In genomic region chr5:134668495-134668894, GRCm38 (mm10) we compare ENCODE assay signal across 8 mouse cellular contexts. TPM values are rescaled to one million over a fixed set of nuclear protein-coding genes. Genes with fewer than 3 reads are reported as not detected.
DNase-seq lines count a peak whose midpoint lies in the region; ATAC-seq and TF ChIP-seq lines count a peak whose summit lies in the region.

No protein-coding gene starts in this region.

- H3K4me2 ChIP-seq in liver, embryonic 11.5 days, result no peak overlapping the region
- no peak overlapping the region for H3K4me2 ChIP-seq in limb, embryonic 14.5 days (replicated peaks; ENCODE audit: low read depth, low read length, severe bottlenecking)

- no peak overlapping the region for H3K4me3 ChIP-seq in liver, adult 2 months (ENCODE audit: insufficient read depth, low read depth, low read length)
- no peak overlapping the region for H3K4me3 ChIP-seq in liver, embryonic 11.5 days (ENCODE audit: low read depth, low read length)
- 0 out of 2 replicates have a peak overlapping the region, but pooled peaks have one; percentile 13 for H3K4me3 ChIP-seq in embryonic facial prominence, embryonic 10.5 days
- no peak overlapping the region for H3K4me3 ChIP-seq in limb, embryonic 14.5 days (replicated peaks; ENCODE audit: low read length)

- no peaks in the 10 kb centered on the region for H3K36me3 ChIP-seq in liver, adult 2 months (ENCODE audit: control insufficient read depth, insufficient read depth, low read length)
- peaks cover 2% of the 10 kb centered on the region; the same call in 1 of the 2 replicates for H3K36me3 ChIP-seq in liver, embryonic 11.5 days (ENCODE audit: control insufficient read depth, insufficient read depth, low read length)
- H3K36me3 ChIP-seq in embryonic facial prominence, embryonic 10.5 days (replicated peaks), result peaks cover 85% of the 10 kb centered on the region
- H3K36me3 ChIP-seq in limb, embryonic 14.5 days (ENCODE audit: control insufficient read depth, insufficient read depth, low read length), result peaks cover 76% of the 10 kb centered on the region

- H3K4me1 ChIP-seq in liver, adult 2 months (ENCODE audit: control insufficient read depth, insufficient read depth, low read length), result no peaks in the 10 kb centered on the region
- H3K4me1 ChIP-seq in liver, embryonic 11.5 days (replicated peaks; ENCODE audit: control insufficient read depth, insufficient read depth, low read length), result no peaks in the 10 kb centered on the region
- peaks cover 13% of the 10 kb centered on the region; the same call in 1 of the 2 replicates for H3K4me1 ChIP-seq in embryonic facial prominence, embryonic 10.5 days
- no peaks in the 10 kb centered on the region for H3K4me1 ChIP-seq in limb, embryonic 14.5 days (ENCODE audit: control insufficient read depth, insufficient read depth, low read length)

- H3K9ac ChIP-seq in liver, adult 2 months (ENCODE audit: low read depth, low read length), result no peak overlapping the region
- no peak overlapping the region for H3K9ac ChIP-seq in liver, embryonic 11.5 days (ENCODE audit: low read depth, low read length)
- no peak overlapping the region for H3K9ac ChIP-seq in limb, embryonic 14.5 days (ENCODE audit: low read depth, low read length, severe bottlenecking)

- DNase-seq in adrenal gland, adult (ENCODE audit: inconsistent age in 2 of 2, low spot score in 1 of 2), result peak; percentile 18 to 64
- no peak for DNase-seq in adrenal gland, adult 8-10 months
- DNase-seq in liver, adult 2 months (ENCODE audit: extremely low read depth, low read depth, low spot score), result peak; percentile 24
- no peak for DNase-seq in liver, embryonic 11.5 days (ENCODE audit: low spot score)
- peak; percentile 72 for DNase-seq in embryonic facial prominence, embryonic 10.5 days (ENCODE audit: low spot score)
- no peak for DNase-seq in limb, embryonic 14.5 days (ENCODE audit: low spot score)
- peak; percentile 62 for DNase-seq in testis, postnatal 10 days (ENCODE audit: low spot score)

- no peak for ATAC-seq in liver, embryonic 11.5 days (replicated peaks; ENCODE audit: low FRiP score)
- 0 out of 2 replicates have a peak, but pooled peaks have one; percentile 36 for ATAC-seq in limb, embryonic 14.5 days (ENCODE audit: low FRiP score, low read depth)
- ATAC-seq in cerebellum, adult (ENCODE audit: insufficient number of reproducible peaks, low FRiP score, low TSS enrichment), result no peak

- TF ChIP-seq POLR2A in liver, adult 2 months (IDR thresholded peaks at IDR 0.05; ENCODE audit: extremely low read depth, insufficient read depth, low read length), result no peak
- no peak for TF ChIP-seq POLR2A in limb, embryonic 14.5 days (IDR thresholded peaks at IDR 0.05; ENCODE audit: borderline replicate concordance, extremely low read depth, insufficient read depth, insufficient read length)

- no peaks in the 10 kb centered on the region for H3K27me3 ChIP-seq in liver, adult 2 months (ENCODE audit: control insufficient read depth, insufficient read depth, low read length)
- H3K27me3 ChIP-seq in liver, embryonic 11.5 days (replicated peaks; ENCODE audit: control insufficient read depth, insufficient read depth, low read length), result no peaks in the 10 kb centered on the region
- H3K27me3 ChIP-seq in embryonic facial prominence, embryonic 10.5 days (replicated peaks; ENCODE audit: low read depth, poor library complexity, severe bottlenecking), result no peaks in the 10 kb centered on the region
- H3K27me3 ChIP-seq in limb, embryonic 14.5 days (ENCODE audit: control insufficient read depth, insufficient read depth, low read length), result no peaks in the 10 kb centered on the region

- no peaks in the 10 kb centered on the region for H3K9me3 ChIP-seq in liver, embryonic 11.5 days (ENCODE audit: control insufficient read depth, low read length)
- H3K9me3 ChIP-seq in embryonic facial prominence, embryonic 10.5 days, result no peaks in the 10 kb centered on the region
- H3K9me3 ChIP-seq in limb, embryonic 14.5 days (ENCODE audit: control insufficient read depth, low read length), result no peaks in the 10 kb centered on the region

- 70% methylated on average over 8 of the region's 8 CpGs for WGBS in liver, adult 2 months
- 44% methylated on average over 8 of the region's 8 CpGs for WGBS in liver, embryonic 11.5 days
- WGBS in embryonic facial prominence, embryonic 10.5 days, result 29% methylated on average over 8 of the region's 8 CpGs
- 34% methylated on average over 8 of the region's 8 CpGs for WGBS in limb, embryonic 14.5 days

- no peaks in the 10 kb centered on the region for H3K79me2 ChIP-seq in liver, adult 2 months (ENCODE audit: control insufficient read depth, insufficient read depth, low read length)

- no peak overlapping the region for H3K27ac ChIP-seq in liver, adult 2 months (replicated peaks; ENCODE audit: insufficient read depth, low read depth, low read length)
- no peak overlapping the region for H3K27ac ChIP-seq in liver, embryonic 11.5 days (ENCODE audit: low read depth, low read length)
- H3K27ac ChIP-seq in embryonic facial prominence, embryonic 10.5 days (replicated peaks), result no peak overlapping the region
- H3K27ac ChIP-seq in limb, embryonic 14.5 days (replicated peaks; ENCODE audit: low read depth, low read length), result no peak overlapping the region

- TF ChIP-seq CTCF in liver, adult 2 months (IDR thresholded peaks at IDR 0.05; ENCODE audit: low read depth, low read length), result peak; percentile 82

RNA-seq across cellular contexts. Expression of gene Limk1, which starts 19.9 kb away (rescaled TPM):
- 10 to 100 TPM; 22.4 to 25.4 (median 23.7) TPM for total RNA-seq in adrenal gland, adult 8-10 months (2022)
- 0.83 and 1.1 TPM in 2 replicates for total RNA-seq in liver, adult 2 months (2014; rRNA removed)
- 2.1 and 2.7 TPM in 2 replicates for polyA plus RNA-seq in liver, adult 2 months (2012; rRNA removed)
- polyA plus RNA-seq in liver, embryonic 11.5 days (2014; fragmentation: Nextera tagmentation; extraction: Ambion mirVana), result 1.7 and 1.8 TPM in 2 replicates
- 5.7 and 5.9 TPM in 2 replicates for polyA plus RNA-seq in embryonic facial prominence, embryonic 10.5 days (2016; fragmentation: Nextera tagmentation; extraction: Ambion mirVana)
- 31.9 and 40.2 TPM in 2 replicates for polyA plus RNA-seq in limb, embryonic 14.5 days (2012; rRNA removed)
- polyA plus RNA-seq in limb, embryonic 14.5 days (2014; fragmentation: Nextera tagmentation; extraction: Ambion mirVana), result 8.6 and 9.3 TPM in 2 replicates

RNA-seq across cellular contexts. Expression of gene Eif4h, which starts 29.2 kb away (rescaled TPM):
- total RNA-seq in adrenal gland, adult 8-10 months (2022), result 100 to 1,000 TPM; 241 to 258 (median 257) TPM
- total RNA-seq in liver, adult 2 months (2014; rRNA removed), result 139 and 146 TPM in 2 replicates
- polyA plus RNA-seq in liver, adult 2 months (2012; rRNA removed), result 127 and 134 TPM in 2 replicates
- 401 and 428 TPM in 2 replicates for polyA plus RNA-seq in liver, embryonic 11.5 days (2014; fragmentation: Nextera tagmentation; extraction: Ambion mirVana)
- polyA plus RNA-seq in embryonic facial prominence, embryonic 10.5 days (2016; fragmentation: Nextera tagmentation; extraction: Ambion mirVana), result 593 and 603 TPM in 2 replicates
- polyA plus RNA-seq in limb, embryonic 14.5 days (2012; rRNA removed), result 342 and 403 TPM in 2 replicates
- 424 and 440 TPM in 2 replicates for polyA plus RNA-seq in limb, embryonic 14.5 days (2014; fragmentation: Nextera tagmentation; extraction: Ambion mirVana)

RNA-seq across cellular contexts. Expression of gene Lat2, which starts 53.7 kb away (rescaled TPM):
- 10 to 100 TPM in 2 of 4 experiments, 1 to 10 TPM in 2; 4.8 to 11.3 (median 8.0) TPM for total RNA-seq in adrenal gland, adult 8-10 months (2022)
- total RNA-seq in liver, adult 2 months (2014; rRNA removed), result 0.60 and 1.0 TPM in 2 replicates
- polyA plus RNA-seq in liver, adult 2 months (2012; rRNA removed), result 0.51 and 1.4 TPM in 2 replicates
- 2.0 and 2.1 TPM in 2 replicates for polyA plus RNA-seq in liver, embryonic 11.5 days (2014; fragmentation: Nextera tagmentation; extraction: Ambion mirVana)
- 3.4 and 3.7 TPM in 2 replicates for polyA plus RNA-seq in embryonic facial prominence, embryonic 10.5 days (2016; fragmentation: Nextera tagmentation; extraction: Ambion mirVana)
- 4.0 and 4.4 TPM in 2 replicates for polyA plus RNA-seq in limb, embryonic 14.5 days (2012; rRNA removed)
- polyA plus RNA-seq in limb, embryonic 14.5 days (2014; fragmentation: Nextera tagmentation; extraction: Ambion mirVana), result 3.1 and 3.7 TPM in 2 replicates

Comparison
In these comparisons a context has a peak if more than half of its experiments do, and no peak if none do; other contexts are left out.
1. DNase-seq: peak in adrenal gland, adult (2 of 2), liver, adult 2 months (single experiment), embryonic facial prominence, embryonic 10.5 days (single experiment) and testis, postnatal 10 days (single experiment); none in adrenal gland, adult 8-10 months (single experiment), liver, embryonic 11.5 days (single experiment) and limb, embryonic 14.5 days (single experiment).